Mouse (Mus musculus) A20 (cell line): ENCODE data around the gene Pard3b.

Experiments
- DNase-seq: peaks from one replicate; pipeline ENCODE4 v3.0.0-alpha.2; 2011; ENCODE audit warnings: low read depth, low spot score

The Pard3b gene

GRCm38 (mm10) chr1:62076171-62076570 is 437.5 kb downstream of the Pard3b start:
- DNase-seq: no peak

- DNase-seq: no peak
Measured at GRCm38 (mm10) chr1:62081129-62081528, 442.5 kb downstream of the Pard3b start.

- no peak for DNase-seq
Measured at GRCm38 (mm10) chr1:62085995-62086394, 447.4 kb downstream of the Pard3b start.

GRCm38 (mm10) chr1:62087464-62087863 is 448.8 kb downstream of the Pard3b start:
- no peak for DNase-seq

GRCm38 (mm10) chr1:62094885-62095284 is 456.3 kb downstream of the Pard3b start:
- no peak for DNase-seq

- no peak for DNase-seq
Measured at GRCm38 (mm10) chr1:62122426-62122825, 483.8 kb downstream of the Pard3b start.

GRCm38 (mm10) chr1:62129186-62129585 is 490.6 kb downstream of the Pard3b start:
- DNase-seq: no peak

GRCm38 (mm10) chr1:62148134-62148533 is 509.5 kb downstream of the Pard3b start:
- no peak for DNase-seq

GRCm38 (mm10) chr1:62148786-62149185 is 510.2 kb downstream of the Pard3b start:
- no peak for DNase-seq

GRCm38 (mm10) chr1:62155970-62156369 is 517.3 kb downstream of the Pard3b start:
- no peak for DNase-seq

GRCm38 (mm10) chr1:62159592-62159991 is 521.0 kb downstream of the Pard3b start:
- no peak for DNase-seq

- no peak for DNase-seq
Measured at GRCm38 (mm10) chr1:62175013-62175640, 536.5 kb downstream of the Pard3b start.

- DNase-seq: no peak
Measured at GRCm38 (mm10) chr1:62181638-62182037, 543.0 kb downstream of the Pard3b start.

- DNase-seq: no peak
Measured at GRCm38 (mm10) chr1:62182634-62183033, 544.0 kb downstream of the Pard3b start.

GRCm38 (mm10) chr1:62190786-62191185 is 552.2 kb downstream of the Pard3b start:
- DNase-seq: no peak

- DNase-seq: no peak
Measured at GRCm38 (mm10) chr1:62197515-62197914, 558.9 kb downstream of the Pard3b start.

GRCm38 (mm10) chr1:62200919-62201318 is 562.3 kb downstream of the Pard3b start:
- DNase-seq: no peak

- DNase-seq: no peak
Measured at GRCm38 (mm10) chr1:62201686-62202257, 563.1 kb downstream of the Pard3b start.

- DNase-seq: no peak
Measured at GRCm38 (mm10) chr1:62213285-62213684, 574.7 kb downstream of the Pard3b start.

- no peak for DNase-seq
Measured at GRCm38 (mm10) chr1:62215842-62216241, 577.2 kb downstream of the Pard3b start.

- no peak for DNase-seq
Measured at GRCm38 (mm10) chr1:62216568-62216967, 577.9 kb downstream of the Pard3b start.

GRCm38 (mm10) chr1:62229129-62229528 is 590.5 kb downstream of the Pard3b start:
- DNase-seq: no peak

GRCm38 (mm10) chr1:62234039-62234438 is 595.4 kb downstream of the Pard3b start:
- no peak for DNase-seq

- no peak for DNase-seq
Measured at GRCm38 (mm10) chr1:62235121-62235520, 596.5 kb downstream of the Pard3b start.
